Mouse (Mus musculus): ENCODE data around the gene Gpbar1.

DNA sequence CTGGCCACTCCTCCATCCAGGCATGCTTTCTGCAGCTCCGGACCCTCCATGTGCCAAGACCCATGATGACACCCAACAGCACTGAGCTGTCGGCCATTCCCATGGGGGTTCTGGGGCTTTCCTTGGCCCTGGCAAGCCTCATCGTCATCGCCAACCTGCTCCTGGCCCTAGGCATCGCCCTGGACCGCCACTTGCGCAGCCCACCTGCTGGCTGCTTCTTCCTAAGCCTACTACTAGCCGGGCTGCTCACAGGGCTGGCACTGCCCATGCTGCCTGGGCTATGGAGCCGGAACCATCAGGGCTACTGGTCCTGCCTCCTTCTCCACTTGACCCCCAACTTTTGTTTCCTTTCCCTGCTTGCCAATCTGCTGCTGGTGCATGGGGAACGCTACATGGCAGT is at the start of gene Gpbar1:
- TF ChIP-seq CTCF (IDR thresholded peaks at IDR 0.05; ENCODE audit: low read depth) (no peak), EP300 (IDR thresholded peaks at IDR 0.05; ENCODE audit: low read depth) (no peak)
